In genomic region chr2:58155271-58156107, GRCm38 (mm10) we compare ENCODE assay signal across 8 mouse cellular contexts. TPM values are rescaled to one million over a fixed set of nuclear protein-coding genes. Genes with fewer than 3 reads are reported as not detected.
DNase-seq lines count a peak whose midpoint lies in the region; ATAC-seq lines count a peak whose summit lies in the region.

No protein-coding gene starts in this region.

- H3K36me3 ChIP-seq in neural tube, embryonic 11.5 days (ENCODE audit: control insufficient read depth, insufficient read depth, low read length): no peaks in the 10 kb centered on the region
- H3K36me3 ChIP-seq in neural tube, embryonic 15.5 days: no peaks in the 10 kb centered on the region
- H3K36me3 ChIP-seq in liver, embryonic 12.5 days: no peaks in the 10 kb centered on the region

- no peak overlapping the region for H3K4me2 ChIP-seq in neural tube, embryonic 11.5 days (ENCODE audit: low read depth)
- no peak overlapping the region for H3K4me2 ChIP-seq in neural tube, embryonic 15.5 days
- H3K4me2 ChIP-seq in liver, embryonic 12.5 days: peak overlapping the region; percentile 63

- H3K9me3 ChIP-seq in neural tube, embryonic 11.5 days (ENCODE audit: control insufficient read depth, low read length): no peaks in the 10 kb centered on the region
- H3K9me3 ChIP-seq in neural tube, embryonic 15.5 days (replicated peaks): no peaks in the 10 kb centered on the region
- no peaks in the 10 kb centered on the region for H3K9me3 ChIP-seq in liver, embryonic 12.5 days (replicated peaks)

- 78% methylated on average over 6 of the region's 7 CpGs for WGBS in neural tube, embryonic 11.5 days
- WGBS in neural tube, embryonic 15.5 days: 37% methylated on average over 6 of the region's 7 CpGs
- 35% methylated on average over 7 of the region's 7 CpGs for WGBS in liver, embryonic 12.5 days (ENCODE audit: insufficient replicate concordance)

- peak; percentile 4 for DNase-seq in embryo, embryonic 11 days
- DNase-seq in embryo, embryonic 10 days (ENCODE audit: low spot score): no peak
- DNase-seq in neural tube, embryonic 11.5 days (ENCODE audit: low spot score): peak; percentile 14
- peak; percentile 46 for DNase-seq in thymus, postnatal 25 days
- no peak for DNase-seq in cerebellum, postnatal 14 days
- DNase-seq in left cerebral cortex, adult 9 months (ENCODE audit: low spot score in 2 of 2): no peak

- peak; percentile 29; the same call in 1 of the 2 replicates for ATAC-seq in neural tube, embryonic 11.5 days (ENCODE audit: insufficient read depth, low FRiP score, low TSS enrichment)
- no peak for ATAC-seq in neural tube, embryonic 15.5 days (ENCODE audit: low FRiP score)
- ATAC-seq in liver, embryonic 12.5 days: peak; percentile 83

- H3K27me3 ChIP-seq in neural tube, embryonic 11.5 days (ENCODE audit: control insufficient read depth, insufficient read depth, low read length): no peaks in the 10 kb centered on the region
- no peaks in the 10 kb centered on the region for H3K27me3 ChIP-seq in neural tube, embryonic 15.5 days (replicated peaks)
- no peaks in the 10 kb centered on the region for H3K27me3 ChIP-seq in liver, embryonic 12.5 days (replicated peaks)

- no peaks in the 10 kb centered on the region for H3K4me1 ChIP-seq in neural tube, embryonic 11.5 days (ENCODE audit: control insufficient read depth, insufficient read depth, low read length)
- H3K4me1 ChIP-seq in neural tube, embryonic 15.5 days: no peaks in the 10 kb centered on the region
- peaks cover 27% of the 10 kb centered on the region for H3K4me1 ChIP-seq in liver, embryonic 12.5 days

- no peak overlapping the region for H3K27ac ChIP-seq in neural tube, embryonic 11.5 days (ENCODE audit: low read depth, low read length)
- no peak overlapping the region for H3K27ac ChIP-seq in neural tube, embryonic 15.5 days (replicated peaks)
- H3K27ac ChIP-seq in liver, embryonic 12.5 days: peak overlapping the region; percentile 62

- no peak overlapping the region for H3K9ac ChIP-seq in neural tube, embryonic 11.5 days (ENCODE audit: low read length)
- no peak overlapping the region for H3K9ac ChIP-seq in neural tube, embryonic 15.5 days (replicated peaks)
- peak overlapping the region; percentile 31 for H3K9ac ChIP-seq in liver, embryonic 12.5 days

- no peak overlapping the region for H3K4me3 ChIP-seq in neural tube, embryonic 11.5 days (ENCODE audit: low read depth, low read length)
- no peak overlapping the region for H3K4me3 ChIP-seq in neural tube, embryonic 15.5 days (replicated peaks)
- H3K4me3 ChIP-seq in liver, embryonic 12.5 days: peak overlapping the region; percentile 37

RNA-seq across cellular contexts. Expression of gene Cytip, which starts 39.8 kb away (rescaled TPM):
- polyA plus RNA-seq in neural tube, embryonic 11.5 days (2014; fragmentation: Nextera tagmentation; extraction: Ambion mirVana): 0.19 and 0.28 TPM in 2 replicates
- 0.08 and 4.6 TPM in 2 replicates for polyA plus RNA-seq in neural tube, embryonic 15.5 days (2015; fragmentation: Nextera tagmentation; extraction: Ambion mirVana)
- 1.9 and 2.2 TPM in 2 replicates for polyA plus RNA-seq in liver, embryonic 12.5 days (2016; fragmentation: Nextera tagmentation; extraction: Ambion mirVana)

Comparison
In these comparisons a context has a peak if more than half of its experiments do, and no peak if none do; other contexts are left out.
1. DNase-seq: peak in embryo, embryonic 11 days (single experiment), neural tube, embryonic 11.5 days (single experiment) and thymus, postnatal 25 days (single experiment); none in embryo, embryonic 10 days (single experiment), cerebellum, postnatal 14 days (0 of 2) and left cerebral cortex, adult 9 months (0 of 2).